Mouse (Mus musculus): Measurements from ENCODE around the gene Tfb2m.
"Not testable (repeated sequence)": the region's sequence is repeated elsewhere in the genome, so short reads cannot be mapped to it uniquely, and the experiment has no call there.

Tfb2m gene

GRCm38 (mm10) chr1:179545768-179546550 is at the start of gene Tfb2m, which contains the start of gene Cnst:
TSS of gene Tfb2m (minus strand) at chr1:179546267.
TSS of gene Cnst (plus strand) at chr1:179546370.
- not testable (repeated sequence) for DNase-seq (ENCODE audit: extremely low read depth, low read depth, low spot score)

DNA sequence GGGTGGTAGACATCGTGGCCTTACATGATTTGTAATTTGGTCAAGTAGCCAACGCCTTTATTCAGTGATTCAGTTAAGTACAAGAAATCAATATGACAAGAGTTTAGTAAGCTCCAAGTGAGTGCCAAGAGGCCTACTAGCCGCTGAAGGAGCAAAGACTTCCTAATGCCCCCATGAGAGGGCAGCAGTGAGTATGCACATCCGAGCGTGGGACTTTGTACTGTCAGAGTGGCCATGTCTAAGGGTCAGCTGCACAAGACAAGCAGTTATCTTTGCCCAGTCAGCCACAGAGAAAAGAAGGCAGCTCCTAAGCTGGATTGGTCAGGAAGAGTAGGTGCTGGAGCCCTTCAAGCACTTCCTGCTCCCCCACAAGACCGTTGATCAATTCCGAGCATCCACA is 46.9 kb upstream of the Tfb2m start:
- DNase-seq (ENCODE audit: extremely low read depth, low read depth, low spot score): no peak

- DNase-seq (ENCODE audit: extremely low read depth, low read depth, low spot score): no peak
These were observed 46.1 kb upstream of the Tfb2m start for GRCm38 (mm10) chr1:179592143-179592542.

- no peak for DNase-seq (ENCODE audit: extremely low read depth, low read depth, low spot score)
These were observed 45.6 kb upstream of the Tfb2m start for GRCm38 (mm10) chr1:179591639-179592038.

DNA sequence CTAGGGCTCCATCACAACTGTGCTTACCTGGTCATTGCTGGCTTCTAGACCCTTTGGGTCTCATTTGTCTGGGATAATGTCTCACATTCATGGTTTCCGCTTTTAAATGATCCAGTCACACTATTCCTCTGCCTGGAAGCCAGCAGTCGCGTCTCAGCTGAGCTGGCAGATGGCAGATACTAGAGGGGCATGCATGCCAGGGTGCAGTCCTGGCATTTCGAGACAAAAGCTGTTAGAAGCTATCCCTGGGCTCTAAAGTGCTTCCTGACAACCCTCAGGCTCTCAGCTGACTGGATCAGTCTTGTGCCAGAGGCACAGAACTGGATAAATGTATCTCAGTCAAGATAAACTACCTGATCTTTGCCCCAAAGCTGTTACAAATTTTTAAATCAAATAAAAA is 42.2 kb upstream of the Tfb2m start:
- DNase-seq (ENCODE audit: extremely low read depth, low read depth, low spot score): no peak

DNA sequence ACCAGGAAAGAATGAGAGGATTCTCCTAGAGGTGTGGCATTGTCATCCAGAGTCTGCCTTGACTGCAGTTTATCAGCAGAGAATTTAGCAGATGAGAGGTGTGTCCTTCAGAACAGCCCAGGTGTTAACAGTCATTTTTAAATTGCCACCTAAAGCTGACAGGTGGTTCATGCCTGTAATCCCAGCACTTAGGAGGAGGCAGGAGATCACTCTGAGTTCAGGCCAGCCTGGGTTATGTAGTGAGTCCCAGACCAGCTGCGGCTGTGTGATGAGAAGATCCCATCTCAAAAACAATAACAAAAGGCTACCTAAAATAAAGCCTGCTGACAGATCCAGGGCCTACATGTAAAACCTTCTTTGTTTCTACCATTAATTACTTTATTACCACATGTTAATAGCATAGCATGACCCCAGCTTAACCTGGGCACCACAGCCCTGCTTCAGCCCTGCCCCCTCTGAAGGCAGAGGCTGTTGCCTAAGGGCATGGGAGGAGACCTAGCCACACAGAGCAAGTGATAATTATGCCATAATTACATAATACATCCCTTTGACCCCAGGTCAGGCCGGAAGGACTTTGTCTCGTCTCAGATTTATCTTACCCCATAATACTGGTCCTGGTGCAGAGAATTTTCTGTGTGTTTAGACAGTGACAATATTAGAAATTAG is 40.5 kb upstream of the Tfb2m start:
- DNase-seq (ENCODE audit: extremely low read depth, low read depth, low spot score): no peak

GRCm38 (mm10) chr1:179585646-179586045 is 39.6 kb upstream of the Tfb2m start:
- no peak for DNase-seq (ENCODE audit: extremely low read depth, low read depth, low spot score)

DNA sequence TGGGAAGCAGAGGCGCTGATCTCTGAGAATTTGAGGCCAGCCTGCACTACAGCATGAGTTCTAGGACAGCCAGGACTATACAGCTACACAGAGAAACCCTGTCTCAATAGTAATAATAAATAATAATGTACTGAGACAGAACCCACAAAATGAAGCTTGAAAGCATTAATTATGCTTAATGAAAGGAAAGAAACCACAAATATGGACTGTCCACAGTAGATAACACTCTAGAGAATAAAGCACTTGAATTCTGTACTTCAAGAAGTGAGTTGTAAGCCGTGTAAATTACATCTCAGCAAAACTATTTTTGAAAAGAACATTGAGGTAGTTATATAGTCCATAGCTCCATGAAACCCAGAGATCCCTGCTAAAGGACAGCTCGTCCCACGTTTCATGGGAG is 38.2 kb upstream of the Tfb2m start:
- no peak for DNase-seq (ENCODE audit: extremely low read depth, low read depth, low spot score)

DNA sequence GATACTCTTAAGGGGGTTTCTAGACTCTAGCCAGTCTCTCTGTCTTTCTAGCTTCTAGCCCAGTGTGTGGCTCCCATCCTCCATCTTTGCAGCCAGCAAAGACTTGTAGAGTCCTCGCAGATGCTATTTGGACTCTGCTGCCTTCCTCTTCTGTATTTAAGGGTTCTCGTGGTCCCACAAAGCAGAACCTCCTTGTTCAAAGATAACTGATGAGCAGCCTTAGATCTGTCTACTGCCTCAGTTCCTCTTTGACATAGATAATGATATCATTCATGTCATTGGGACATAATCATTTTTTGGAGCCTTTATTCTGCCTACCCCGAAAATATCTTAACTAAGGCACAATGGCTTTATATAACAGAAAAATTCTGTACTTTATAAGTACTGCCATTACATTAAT is 37.0 kb upstream of the Tfb2m start:
- DNase-seq (ENCODE audit: extremely low read depth, low read depth, low spot score): no peak

DNA sequence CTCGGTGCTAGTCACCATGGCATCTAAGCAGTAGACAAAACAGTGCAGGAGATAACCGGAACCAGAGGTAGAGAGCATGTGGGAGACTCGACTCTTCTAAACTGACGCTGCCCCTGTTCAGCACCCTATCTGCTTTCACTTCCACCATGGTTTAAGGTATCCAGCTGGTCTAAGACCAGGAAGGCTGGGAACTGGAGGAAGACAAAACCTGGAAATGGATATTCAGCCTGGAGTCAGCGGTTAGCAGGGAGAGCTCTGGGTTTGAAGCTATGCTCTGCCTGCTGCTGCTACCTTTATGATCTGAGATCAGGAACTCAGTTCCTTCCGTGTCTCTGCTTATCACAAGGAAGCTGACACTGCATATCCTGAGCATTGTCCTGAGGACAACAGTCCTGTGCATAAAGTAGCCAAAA is 36.0 kb upstream of the Tfb2m start:
- DNase-seq (ENCODE audit: extremely low read depth, low read depth, low spot score): no peak

DNA sequence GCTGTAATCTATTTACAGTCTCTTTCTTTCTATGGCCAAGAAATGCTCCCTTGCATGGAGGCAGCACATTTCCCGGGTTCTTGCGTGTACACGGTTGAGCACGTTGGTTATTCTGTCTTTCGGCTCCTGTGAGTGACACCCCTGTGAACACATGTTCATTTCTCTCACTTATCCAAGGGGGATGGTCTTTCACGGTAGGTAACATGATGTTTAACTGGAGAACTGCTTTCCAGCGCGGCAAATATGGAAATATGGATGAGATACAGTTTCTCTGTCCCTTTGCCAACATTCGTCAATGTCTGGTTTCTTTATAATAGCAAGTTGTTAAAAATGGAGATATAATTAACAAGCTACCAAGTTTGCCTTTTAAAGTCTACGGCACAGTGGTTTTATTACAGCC is 35.4 kb upstream of the Tfb2m start:
- DNase-seq (ENCODE audit: extremely low read depth, low read depth, low spot score): no peak

- DNase-seq (ENCODE audit: extremely low read depth, low read depth, low spot score): no peak
These were observed 34.1 kb upstream of the Tfb2m start for GRCm38 (mm10) chr1:179580200-179580599.

- DNase-seq (ENCODE audit: extremely low read depth, low read depth, low spot score): no peak
These were observed 32.6 kb upstream of the Tfb2m start for GRCm38 (mm10) chr1:179578625-179579024.

- no peak for DNase-seq (ENCODE audit: extremely low read depth, low read depth, low spot score)
These were observed 27.7 kb upstream of the Tfb2m start for GRCm38 (mm10) chr1:179573650-179574206.

DNA sequence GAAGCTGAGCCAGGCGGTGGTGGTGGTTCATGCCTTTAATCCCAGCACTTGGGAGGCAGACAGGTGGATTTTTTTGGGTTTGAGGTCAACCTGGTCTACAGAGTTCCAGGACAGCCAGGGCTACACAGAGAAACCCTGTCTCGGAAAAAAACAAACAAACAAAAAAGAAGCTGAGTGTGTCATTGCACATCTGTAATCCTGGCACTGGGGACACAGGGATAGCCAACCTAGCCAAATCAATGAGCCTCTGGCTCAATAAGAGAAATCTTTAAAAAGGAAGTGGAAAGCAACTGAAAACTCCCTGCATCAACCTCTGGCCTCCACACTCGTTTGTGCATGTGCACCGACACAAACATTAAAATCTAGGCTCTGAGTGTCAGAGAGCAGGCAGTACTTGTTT is 25.6 kb upstream of the Tfb2m start:
- DNase-seq (ENCODE audit: extremely low read depth, low read depth, low spot score): no peak

DNA sequence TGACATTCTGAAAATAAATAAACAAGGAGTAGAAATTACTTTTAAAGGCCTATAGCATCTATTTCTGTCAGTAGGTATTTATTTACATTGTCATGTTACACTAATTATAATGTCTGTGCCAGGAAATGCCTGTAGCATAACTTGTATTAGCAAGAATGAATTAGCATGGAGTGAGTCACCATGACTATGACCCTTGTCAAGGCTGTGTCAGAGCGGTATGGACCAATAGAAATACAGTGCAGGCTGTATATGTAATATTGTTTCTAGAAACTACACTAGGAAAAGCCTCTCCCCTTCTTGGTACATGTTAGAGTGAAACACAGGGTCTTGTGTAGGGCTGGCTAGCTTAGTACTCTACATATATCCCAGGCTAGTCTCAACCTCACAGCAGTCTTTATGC is 24.4 kb upstream of the Tfb2m start:
- no peak for DNase-seq (ENCODE audit: extremely low read depth, low read depth, low spot score)

DNA sequence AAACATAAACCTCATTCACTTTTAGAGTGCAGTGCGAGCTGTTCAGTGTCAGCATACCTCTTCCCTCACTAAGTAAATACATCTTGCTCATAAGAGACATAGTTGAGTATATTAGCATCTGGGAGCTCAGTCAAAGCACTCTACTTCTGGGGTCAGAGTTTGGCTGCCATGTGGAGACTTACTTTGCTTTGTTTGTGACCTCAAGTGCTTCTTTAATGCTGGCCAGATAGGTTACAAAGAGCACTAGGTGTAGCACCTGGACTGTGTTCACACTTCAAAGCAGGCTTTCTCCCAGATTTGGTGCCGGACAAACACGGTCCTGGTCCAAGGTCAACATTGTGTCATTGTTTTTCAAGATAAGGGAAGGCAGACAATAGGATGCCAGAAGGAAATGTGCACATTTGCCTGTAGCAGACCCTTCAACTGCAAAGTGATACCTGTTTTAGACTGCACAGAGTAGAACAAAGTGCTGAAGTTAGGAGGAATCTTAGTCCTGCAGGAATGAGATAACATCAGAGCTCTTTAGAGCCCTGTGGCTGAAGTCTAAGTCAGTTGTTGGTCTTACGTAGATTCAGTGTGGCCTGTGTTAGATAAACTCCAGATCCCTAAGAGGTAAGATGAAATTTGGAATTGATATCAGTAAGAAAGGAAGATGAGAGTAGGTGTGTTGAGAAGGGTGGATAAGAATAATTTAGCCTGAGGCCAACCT is 22.8 kb upstream of the Tfb2m start:
- DNase-seq (ENCODE audit: extremely low read depth, low read depth, low spot score): no peak

GRCm38 (mm10) chr1:179567558-179567957 is 21.5 kb upstream of the Tfb2m start:
- DNase-seq (ENCODE audit: extremely low read depth, low read depth, low spot score): no peak

GRCm38 (mm10) chr1:179563926-179564325 is 17.9 kb upstream of the Tfb2m start:
- DNase-seq (ENCODE audit: extremely low read depth, low read depth, low spot score): no peak

- no peak for DNase-seq (ENCODE audit: extremely low read depth, low read depth, low spot score)
These were observed 17.1 kb upstream of the Tfb2m start for GRCm38 (mm10) chr1:179563211-179563610.

- no peak for DNase-seq (ENCODE audit: extremely low read depth, low read depth, low spot score)
These were observed 14.9 kb upstream of the Tfb2m start for GRCm38 (mm10) chr1:179560845-179561430.
